Mouse (Mus musculus) thymus, adult 2 months (tissue): Measurements from ENCODE around the gene Tlcd1. TPM values are rescaled to one million over a fixed set of nuclear protein-coding genes. Genes with fewer than 3 reads are reported as not detected.

Experiments used
- DNase-seq: peaks from one replicate; pipeline ENCODE4 v3.0.0; 2021
- H3K27ac ChIP-seq: fragments of 200-500 bp; 2 replicates; pipeline ENCODE4 v1.5.1; 2012; ENCODE audit warnings: low read length, control low read depth; ENCODE audit not compliant: control insufficient read depth, insufficient read depth
- H3K27me3 ChIP-seq: fragments of 200-500 bp; 2 replicates; pipeline ENCODE4 v1.6.1; 2012; ENCODE audit warnings: mild to moderate bottlenecking, low read length, moderate library complexity, mixed read lengths; ENCODE audit not compliant: control insufficient read depth, insufficient read depth
- H3K36me3 ChIP-seq: fragments of 200-500 bp; 2 replicates; pipeline ENCODE4 v1.6.1; 2012; ENCODE audit warnings: mild to moderate bottlenecking, low read length, moderate library complexity; ENCODE audit not compliant: control insufficient read depth, insufficient read depth
- H3K4me1 ChIP-seq: fragments of 200-500 bp; replicated peaks from 2 replicates; pipeline ENCODE4 v1.6.1; 2012; ENCODE audit warnings: low read length; ENCODE audit not compliant: control insufficient read depth, insufficient read depth
- H3K4me3 ChIP-seq: fragments of 200-500 bp; 2 replicates; pipeline ENCODE4 v1.5.1; 2012; ENCODE audit warnings: mild to moderate bottlenecking, low read length, control low read depth, moderate library complexity; ENCODE audit not compliant: control insufficient read depth, insufficient read depth
- CTCF ChIP-seq: fragments of 200-500 bp; IDR thresholded peaks from 2 replicates; pipeline ENCODE4 v1.5.1; 2012; ENCODE audit warnings: mild to moderate bottlenecking, control low read depth, low read length, moderate library complexity, borderline replicate concordance; ENCODE audit not compliant: control insufficient read depth, poor library complexity, insufficient read depth; ENCODE audit errors: extremely low read depth
- POLR2A ChIP-seq: fragments of 200-500 bp; IDR thresholded peaks from 2 replicates; pipeline ENCODE4 v1.6.1; 2012; ENCODE audit warnings: mild to moderate bottlenecking, low read length, control low read depth, moderate library complexity; ENCODE audit not compliant: control insufficient read depth, poor library complexity, insufficient read depth; ENCODE audit errors: extremely low read depth
- WGBS: fragments of 180-500 bp; shearing (Covaris S2); methylation state at CpG from one replicate; pipeline ENCODE4 v1.1.7; 2018; 5-methylcytosine and 5-hydroxymethylcytosine counted together
- polyA plus RNA-seq: library from polyadenylated mRNA; depleted of rRNA; stranded (reverse); fragments of >200 nt; gene quantifications from 2 replicates; pipeline ENCODE4 v1.2.3, GENCODE M21; 2012

Tlcd1 gene
- polyA plus RNA-seq, 1 experiment = 30.0 TPM

DNA sequence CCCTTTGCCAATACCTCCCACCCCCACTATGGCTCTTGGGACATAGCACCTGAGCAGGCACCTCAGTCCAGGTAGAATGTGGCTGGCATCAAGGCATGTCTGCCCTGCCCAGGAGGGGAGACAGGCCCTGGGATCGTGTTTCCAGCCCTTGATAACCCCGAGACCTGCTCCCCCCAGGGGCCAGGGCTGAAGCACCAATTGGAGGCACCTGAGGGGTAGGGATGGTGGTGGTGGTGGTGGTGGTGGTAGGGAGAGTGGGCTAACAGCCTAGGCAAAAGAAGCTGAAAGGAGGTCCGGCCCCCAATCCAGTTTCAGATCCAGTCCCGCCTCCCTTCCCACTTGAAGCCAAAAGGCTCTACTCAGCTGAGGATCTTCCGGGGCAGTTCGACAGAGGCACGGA is 17.0 kb upstream of the Tlcd1 start:
- Histone ChIP-seq H3K4me1 (peaks cover 19% of the 10 kb centered on the region), H3K27ac (no peak overlapping the region), H3K27me3 (no peaks in the 10 kb centered on the region), H3K4me3 (no peak overlapping the region), H3K36me3 (peaks cover 35% of the 10 kb centered on the region)
- 0 out of 2 replicates have a peak, but pooled peaks have one; percentile 24 for TF ChIP-seq CTCF
- no peak for TF ChIP-seq POLR2A
- WGBS = 93% methylated on average over 7 of the region's 7 CpGs
- DNase-seq = no peak

GRCm38 (mm10) chr11:78160171-78160570 is 16.3 kb upstream of the Tlcd1 start:
- WGBS = 96% methylated on average over 18 of the region's 18 CpGs
- Histone ChIP-seq H3K36me3 (peaks cover 35% of the 10 kb centered on the region), H3K27ac (no peak overlapping the region), H3K4me1 (peaks cover 19% of the 10 kb centered on the region), H3K27me3 (no peaks in the 10 kb centered on the region), H3K4me3 (no peak overlapping the region)
- no peak for TF ChIP-seq POLR2A
- TF ChIP-seq CTCF = no peak
- DNase-seq = no peak

DNA sequence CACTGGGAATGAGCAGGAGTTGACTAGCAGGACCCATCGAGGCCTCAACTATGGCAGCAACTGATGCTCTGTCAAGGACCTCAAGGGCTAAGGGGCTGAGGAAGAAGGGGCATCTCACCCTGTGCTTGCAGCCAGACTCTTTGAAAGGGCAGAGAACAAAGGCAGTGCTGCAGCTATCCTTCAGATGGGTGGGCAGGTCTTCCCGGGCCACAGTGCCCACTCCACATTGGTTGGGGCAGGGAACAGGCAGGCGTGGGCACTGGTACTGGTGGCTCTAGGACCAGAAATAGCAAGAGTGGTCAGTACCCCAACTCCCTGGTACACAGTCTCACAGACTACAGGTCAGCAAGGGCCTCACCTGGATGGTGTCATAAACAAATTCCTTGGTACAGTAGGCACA is 15.8 kb upstream of the Tlcd1 start:
- Histone ChIP-seq H3K27me3 (no peaks in the 10 kb centered on the region), H3K27ac (no peak overlapping the region), H3K4me1 (peaks cover 21% of the 10 kb centered on the region), H3K36me3 (peaks cover 35% of the 10 kb centered on the region), H3K4me3 (no peak overlapping the region)
- no peak for DNase-seq
- TF ChIP-seq CTCF = no peak
- no peak for TF ChIP-seq POLR2A
- WGBS = 95% methylated on average over 3 of the region's 3 CpGs

- WGBS = 96% methylated on average over 14 of the region's 14 CpGs
- DNase-seq = no peak
- Histone ChIP-seq H3K27ac (no peak overlapping the region), H3K4me1 (peaks cover 26% of the 10 kb centered on the region), H3K27me3 (no peaks in the 10 kb centered on the region), H3K4me3 (no peak overlapping the region), H3K36me3 (peaks cover 35% of the 10 kb centered on the region)
- no peak for TF ChIP-seq CTCF
- no peak for TF ChIP-seq POLR2A
These were observed 15.3 kb upstream of the Tlcd1 start for GRCm38 (mm10) chr11:78161169-78161568.

- WGBS = 63% methylated on average over 4 of the region's 4 CpGs
- Histone ChIP-seq H3K4me1 (peaks cover 30% of the 10 kb centered on the region), H3K36me3 (peaks cover 35% of the 10 kb centered on the region), H3K4me3 (no peak overlapping the region), H3K27ac (no peak overlapping the region), H3K27me3 (no peaks in the 10 kb centered on the region)
- no peak for DNase-seq
- TF ChIP-seq POLR2A = no peak
- TF ChIP-seq CTCF = peak; percentile 11; the same call in 1 of the 2 replicates
These were observed 14.5 kb upstream of the Tlcd1 start for GRCm38 (mm10) chr11:78161968-78162367.

- no peak; the same call in 1 of the 2 replicates for TF ChIP-seq CTCF
- TF ChIP-seq POLR2A = no peak
- no peak for DNase-seq
- 61% methylated on average over 6 of the region's 6 CpGs for WGBS
- Histone ChIP-seq H3K27me3 (no peaks in the 10 kb centered on the region), H3K27ac (0 out of 2 replicates have a peak overlapping the region, but pooled peaks have one; percentile 77), H3K4me3 (no peak overlapping the region), H3K4me1 (peaks cover 30% of the 10 kb centered on the region), H3K36me3 (peaks cover 33% of the 10 kb centered on the region)
These were observed 14.0 kb upstream of the Tlcd1 start for GRCm38 (mm10) chr11:78162504-78162903.

GRCm38 (mm10) chr11:78163045-78163444 is 13.5 kb upstream of the Tlcd1 start:
- peaks cover 30% of the 10 kb centered on the region for H3K4me1 ChIP-seq
- TF ChIP-seq CTCF = no peak
- TF ChIP-seq POLR2A = no peak
- WGBS = 65% methylated on average over 2 of the region's 2 CpGs
- peaks cover 28% of the 10 kb centered on the region for H3K36me3 ChIP-seq
- DNase-seq = no peak
- H3K27me3 ChIP-seq = no peaks in the 10 kb centered on the region
- peak overlapping the region; percentile 87 for H3K4me3 ChIP-seq
- peak overlapping the region; percentile 77 for H3K27ac ChIP-seq
